Mouse (Mus musculus): ENCODE results near the gene Gga3. TPM values are rescaled to one million over a fixed set of nuclear protein-coding genes. Genes with fewer than 3 reads are reported as not detected.

The Gga3 gene
- polyA plus RNA-seq, 1 experiment from 2014 or later, result 17.9 TPM

GRCm38 (mm10) chr11:115538045-115538444, 65.8 kb downstream of the Gga3 start:
- WGBS (ENCODE audit: insufficient replicate concordance), result 59% methylated on average over 2 of the region's 2 CpGs
- H3K9me3 ChIP-seq (replicated peaks; ENCODE audit: control insufficient read depth, low read length), result no peaks in the 10 kb centered on the region
- ATAC-seq (replicated peaks; ENCODE audit: insufficient number of reproducible peaks, low FRiP score, low TSS enrichment), result no peak
- H3K27ac ChIP-seq (ENCODE audit: low read depth, low read length), result no peak overlapping the region
- H3K36me3 ChIP-seq (ENCODE audit: control insufficient read depth, insufficient read depth, low read length), result peaks cover 7% of the 10 kb centered on the region
- H3K4me2 ChIP-seq, result no peak overlapping the region
- peaks cover 13% of the 10 kb centered on the region; the same call in 1 of the 2 replicates for H3K4me1 ChIP-seq (ENCODE audit: control insufficient read depth, insufficient read depth, low read length)
- H3K4me3 ChIP-seq (ENCODE audit: low read depth, low read length), result no peak overlapping the region
- H3K9ac ChIP-seq (ENCODE audit: low read depth, low read length), result no peak overlapping the region
- no peaks in the 10 kb centered on the region for H3K27me3 ChIP-seq (ENCODE audit: control insufficient read depth, insufficient read depth, low read length)

DNA sequence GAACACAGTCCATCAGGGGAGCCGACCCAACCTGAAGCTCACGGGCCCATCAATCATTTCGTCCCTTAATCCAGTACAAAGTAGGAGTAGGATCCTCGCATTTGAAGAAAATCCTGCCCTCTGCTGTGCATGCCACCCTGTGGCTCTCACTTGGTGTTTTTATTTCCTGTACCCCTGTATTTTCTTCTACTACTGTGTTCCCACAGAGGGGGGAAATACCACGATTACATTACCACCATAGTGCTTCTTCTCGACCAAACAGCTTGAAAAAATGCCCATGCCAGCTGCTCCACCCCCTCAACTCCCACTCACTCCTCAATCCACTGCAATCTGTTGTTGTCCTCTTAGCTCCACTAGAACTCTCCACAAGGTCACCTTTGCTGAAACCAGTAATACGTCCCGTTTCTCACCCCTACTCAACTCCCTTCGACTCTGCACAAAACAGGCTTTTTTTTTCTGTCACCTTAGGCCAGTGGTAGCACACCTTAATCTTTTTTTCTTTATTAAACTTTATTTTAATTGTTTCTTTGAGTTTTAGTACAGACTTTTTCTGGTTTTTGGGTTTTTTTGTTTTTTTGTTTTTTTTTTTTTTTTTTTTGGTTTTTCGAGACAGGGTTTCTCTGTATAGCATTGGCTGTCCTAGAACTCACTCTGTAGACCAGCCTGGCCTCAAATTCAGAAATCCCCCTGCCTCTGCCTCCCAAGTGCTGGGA, 66.8 kb downstream of the Gga3 start:
- 85% methylated on average over 10 of the region's 10 CpGs for WGBS (ENCODE audit: insufficient replicate concordance)
- Histone ChIP-seq H3K4me2 (peak overlapping the region; percentile 85), H3K36me3 (ENCODE audit: control insufficient read depth, insufficient read depth, low read length) (peaks cover 16% of the 10 kb centered on the region), H3K9ac (ENCODE audit: low read depth, low read length) (peak overlapping the region; percentile 57; the same call in 1 of the 2 replicates), H3K9me3 (replicated peaks; ENCODE audit: control insufficient read depth, low read length) (no peaks in the 10 kb centered on the region), H3K27me3 (ENCODE audit: control insufficient read depth, insufficient read depth, low read length) (no peaks in the 10 kb centered on the region), H3K4me3 (ENCODE audit: low read depth, low read length) (peak overlapping the region; percentile 95; the same call in 1 of the 2 replicates), H3K4me1 (ENCODE audit: control insufficient read depth, insufficient read depth, low read length) (peaks cover 13% of the 10 kb centered on the region; the same call in 1 of the 2 replicates), H3K27ac (ENCODE audit: low read depth, low read length) (peak overlapping the region; percentile 100)
- ATAC-seq (replicated peaks; ENCODE audit: insufficient number of reproducible peaks, low FRiP score, low TSS enrichment), result no peak

DNA sequence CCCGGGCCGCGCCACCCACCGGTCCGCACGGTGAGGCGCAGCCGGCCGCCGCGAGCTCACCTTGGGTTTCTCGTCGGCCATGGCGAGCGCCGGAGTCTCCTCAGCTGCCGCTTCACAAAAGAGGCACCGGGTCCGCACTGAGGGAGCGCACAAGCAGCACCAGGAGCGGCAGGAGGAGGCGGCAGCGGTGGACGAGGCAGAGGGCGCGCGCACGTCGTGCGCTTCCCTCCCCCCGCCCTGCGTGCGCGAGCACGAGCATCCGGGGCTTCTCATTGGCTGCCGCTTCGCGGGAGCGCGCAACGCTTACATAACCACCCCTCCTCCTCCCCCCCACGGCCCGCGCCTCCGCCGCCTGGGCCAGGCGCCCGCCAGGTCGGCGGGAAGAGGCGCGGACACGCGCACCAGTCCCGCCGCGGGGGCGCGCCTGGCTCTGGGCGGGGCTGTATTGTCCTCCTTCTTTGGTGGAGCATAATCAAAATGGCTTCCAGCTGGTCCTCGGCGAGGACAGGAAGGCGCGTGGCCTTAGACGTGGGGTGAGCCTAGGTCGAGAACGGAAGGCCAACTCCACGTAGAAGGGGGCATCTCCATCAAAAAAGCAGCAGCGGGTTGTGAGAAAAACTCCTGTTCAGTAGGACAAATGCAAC, 67.7 kb downstream of the Gga3 start, which contains the start of gene Sumo2:
Gene Sumo2, minus strand, starts transcription at position 239 of the 644 bp plus-strand sequence.
- H3K4me1 ChIP-seq (ENCODE audit: control insufficient read depth, insufficient read depth, low read length), result peaks cover 13% of the 10 kb centered on the region; the same call in 1 of the 2 replicates
- ATAC-seq (replicated peaks; ENCODE audit: insufficient number of reproducible peaks, low FRiP score, low TSS enrichment), result peak; percentile 84
- H3K27ac ChIP-seq (ENCODE audit: low read depth, low read length), result peak within 1 kb of the TSS; percentile 100
- peak within 1 kb of the TSS; percentile 95 for H3K4me3 ChIP-seq (ENCODE audit: low read depth, low read length)
- WGBS (ENCODE audit: insufficient replicate concordance), result under 1% methylated on average over 63 of the region's 70 CpGs
- H3K27me3 ChIP-seq (ENCODE audit: control insufficient read depth, insufficient read depth, low read length), result no peaks in the 10 kb centered on the region
- peak within 1 kb of the TSS; percentile 85 for H3K4me2 ChIP-seq
- H3K9me3 ChIP-seq (replicated peaks; ENCODE audit: control insufficient read depth, low read length), result no peaks in the 10 kb centered on the region
- H3K9ac ChIP-seq (ENCODE audit: low read depth, low read length), result peak within 1 kb of the TSS; percentile 98
- peaks cover 19% of the 10 kb centered on the region for H3K36me3 ChIP-seq (ENCODE audit: control insufficient read depth, insufficient read depth, low read length)

- peak overlapping the region; percentile 95 for H3K4me3 ChIP-seq (ENCODE audit: low read depth, low read length)
- peak overlapping the region; percentile 100 for H3K27ac ChIP-seq (ENCODE audit: low read depth, low read length)
- under 1% methylated on average over 75 of the region's 84 CpGs for WGBS (ENCODE audit: insufficient replicate concordance)
- H3K9me3 ChIP-seq (replicated peaks; ENCODE audit: control insufficient read depth, low read length), result no peaks in the 10 kb centered on the region
- peak; percentile 62 for ATAC-seq (replicated peaks; ENCODE audit: insufficient number of reproducible peaks, low FRiP score, low TSS enrichment)
- H3K4me2 ChIP-seq, result peak overlapping the region; percentile 85
- peak overlapping the region; percentile 98 for H3K9ac ChIP-seq (ENCODE audit: low read depth, low read length)
- no peaks in the 10 kb centered on the region for H3K27me3 ChIP-seq (ENCODE audit: control insufficient read depth, insufficient read depth, low read length)
- H3K36me3 ChIP-seq (ENCODE audit: control insufficient read depth, insufficient read depth, low read length), result peaks cover 21% of the 10 kb centered on the region
- H3K4me1 ChIP-seq (ENCODE audit: control insufficient read depth, insufficient read depth, low read length), result peaks cover 13% of the 10 kb centered on the region; the same call in 1 of the 2 replicates
Measured at GRCm38 (mm10) chr11:115535401-115536037, 68.3 kb downstream of the Gga3 start.

- Histone ChIP-seq H3K27ac (ENCODE audit: low read depth, low read length) (peak overlapping the region; percentile 100), H3K9me3 (replicated peaks; ENCODE audit: control insufficient read depth, low read length) (no peaks in the 10 kb centered on the region), H3K4me2 (peak overlapping the region; percentile 85), H3K4me3 (ENCODE audit: low read depth, low read length) (peak overlapping the region; percentile 95), H3K4me1 (ENCODE audit: control insufficient read depth, insufficient read depth, low read length) (peaks cover 13% of the 10 kb centered on the region; the same call in 1 of the 2 replicates), H3K27me3 (ENCODE audit: control insufficient read depth, insufficient read depth, low read length) (no peaks in the 10 kb centered on the region), H3K9ac (ENCODE audit: low read depth, low read length) (peak overlapping the region; percentile 98), H3K36me3 (ENCODE audit: control insufficient read depth, insufficient read depth, low read length) (peaks cover 24% of the 10 kb centered on the region)
- ATAC-seq (replicated peaks; ENCODE audit: insufficient number of reproducible peaks, low FRiP score, low TSS enrichment), result no peak
- 8% methylated on average over 11 of the region's 11 CpGs for WGBS (ENCODE audit: insufficient replicate concordance)
Measured at GRCm38 (mm10) chr11:115534759-115535371, 69.0 kb downstream of the Gga3 start.

Other genes starting within 250 kb of the Gga3 start
- gene Hid1, start 236.3 kb downstream of the Gga3 start, polyA plus RNA-seq (2014; fragmentation: Nextera tagmentation; extraction: Ambion mirVana), result 6.2 and 7.8 TPM in 2 replicates
- 6.2 and 7.8 TPM in 2 replicates for gene Cdr2l, start 222.1 kb downstream of the Gga3 start, polyA plus RNA-seq (2014; fragmentation: Nextera tagmentation; extraction: Ambion mirVana)
- 163 and 177 TPM in 2 replicates for gene Mrpl58, start 200.3 kb downstream of the Gga3 start, polyA plus RNA-seq (2014; fragmentation: Nextera tagmentation; extraction: Ambion mirVana)
- gene Atp5h, start 184.1 kb downstream of the Gga3 start, polyA plus RNA-seq (2014; fragmentation: Nextera tagmentation; extraction: Ambion mirVana), result 1,505 and 1,518 TPM in 2 replicates
- gene Kctd2, start 183.9 kb downstream of the Gga3 start, polyA plus RNA-seq (2014; fragmentation: Nextera tagmentation; extraction: Ambion mirVana), result 12.0 and 12.7 TPM in 2 replicates
- gene Trim80, start 163.5 kb downstream of the Gga3 start, polyA plus RNA-seq (2014; fragmentation: Nextera tagmentation; extraction: Ambion mirVana), result 0.26 TPM in 1 of 2 replicates, not detected in the other
- gene Slc16a5, start 141.6 kb downstream of the Gga3 start, polyA plus RNA-seq (2014; fragmentation: Nextera tagmentation; extraction: Ambion mirVana), result not detected in 2 replicates
- 5.1 and 5.7 TPM in 2 replicates for gene Armc7, start 128.4 kb downstream of the Gga3 start, polyA plus RNA-seq (2014; fragmentation: Nextera tagmentation; extraction: Ambion mirVana)
- gene Nt5c, start 112.2 kb downstream of the Gga3 start, polyA plus RNA-seq (2014; fragmentation: Nextera tagmentation; extraction: Ambion mirVana), result 70.5 and 76.3 TPM in 2 replicates
- 434 and 457 TPM in 2 replicates for gene Jpt1, start 89.7 kb downstream of the Gga3 start, polyA plus RNA-seq (2014; fragmentation: Nextera tagmentation; extraction: Ambion mirVana)
- gene Sumo2, start 67.8 kb downstream of the Gga3 start, polyA plus RNA-seq (2014; fragmentation: Nextera tagmentation; extraction: Ambion mirVana), result 702 and 712 TPM in 2 replicates
- 131 and 133 TPM in 2 replicates for gene Nup85, start 39.6 kb downstream of the Gga3 start, polyA plus RNA-seq (2014; fragmentation: Nextera tagmentation; extraction: Ambion mirVana)
- gene Mrps7, start 126 bp downstream of the Gga3 start, polyA plus RNA-seq (2014; fragmentation: Nextera tagmentation; extraction: Ambion mirVana), result 97.7 and 104 TPM in 2 replicates
- gene Mif4gd, start 8.9 kb upstream of the Gga3 start, polyA plus RNA-seq (2014; fragmentation: Nextera tagmentation; extraction: Ambion mirVana), result 22.7 TPM in 2 replicates
- gene Slc25a19, start 24.2 kb upstream of the Gga3 start, polyA plus RNA-seq (2014; fragmentation: Nextera tagmentation; extraction: Ambion mirVana), result 35.6 and 35.7 TPM in 2 replicates
- gene Grb2, start 104.5 kb upstream of the Gga3 start, polyA plus RNA-seq (2014; fragmentation: Nextera tagmentation; extraction: Ambion mirVana), result 42.7 and 56.3 TPM in 2 replicates
- gene Tmem94, start 161.4 kb upstream of the Gga3 start, polyA plus RNA-seq (2014; fragmentation: Nextera tagmentation; extraction: Ambion mirVana), result 22.9 and 25.1 TPM in 2 replicates
- gene Caskin2, start 209.6 kb upstream of the Gga3 start, polyA plus RNA-seq (2014; fragmentation: Nextera tagmentation; extraction: Ambion mirVana), result 17.4 and 18.1 TPM in 2 replicates
- 20.8 TPM in 2 replicates for gene Tsen54, start 210.7 kb upstream of the Gga3 start, polyA plus RNA-seq (2014; fragmentation: Nextera tagmentation; extraction: Ambion mirVana)
- 21.5 and 22.4 TPM in 2 replicates for gene Llgl2, start 220.0 kb upstream of the Gga3 start, polyA plus RNA-seq (2014; fragmentation: Nextera tagmentation; extraction: Ambion mirVana)